Mouse (Mus musculus) stomach, embryonic 14.5 days (tissue): ENCODE measurements at regions not wholly inside any gene's neighbourhood (a gene's known extent, or its start where the extent isn't known, plus 50 kb on each side); places are given as distances from the start of the nearest gene placed in this dataset.
A peak's percentile ranks its signal among the peaks of the same experiment; 100 is the strongest.

Experiments used
- ATAC-seq: fragments of 200-750 bp; cut with Nextera tagmentation; 2 replicates; pipeline ENCODE4 v1.8.0; 2017; ENCODE audit warnings: low read depth, moderate TSS enrichment; ENCODE audit not compliant: insufficient number of reproducible peaks, insufficient read depth, low FRiP score
- H3K27ac ChIP-seq: fragments of 300-500 bp; sonication (generic); 2 replicates; pipeline ENCODE4 v1.5.1; 2014; ENCODE audit warnings: mild to moderate bottlenecking, low read length, moderate library complexity, mixed read lengths
- H3K27me3 ChIP-seq: fragments of 300-500 bp; sonication (generic); 2 replicates; pipeline ENCODE4 v1.6.1; 2014; ENCODE audit warnings: low read length, control low read depth, mixed read lengths; ENCODE audit not compliant: control insufficient read depth, insufficient read depth
- H3K36me3 ChIP-seq: fragments of 300-500 bp; sonication (generic); 2 replicates; pipeline ENCODE4 v1.6.1; 2014; ENCODE audit warnings: mild to moderate bottlenecking, control low read depth, low read length, moderate library complexity, mixed read lengths; ENCODE audit not compliant: control insufficient read depth, insufficient read depth
- H3K4me1 ChIP-seq: fragments of 300-500 bp; sonication (generic); 2 replicates; pipeline ENCODE4 v1.6.1; 2014; ENCODE audit warnings: low read length, control low read depth, mixed read lengths; ENCODE audit not compliant: control insufficient read depth, insufficient read depth
- H3K4me2 ChIP-seq: fragments of 300-500 bp; sonication (generic); replicated peaks from 2 replicates; pipeline ENCODE4 v1.6.1; 2014; ENCODE audit warnings: low read depth, low read length, control low read depth
- H3K4me3 ChIP-seq: fragments of 300-500 bp; sonication (generic); 2 replicates; pipeline ENCODE4 v1.5.1; 2014; ENCODE audit warnings: low read depth, low read length, control low read depth
- H3K9ac ChIP-seq: fragments of 300-500 bp; sonication (generic); replicated peaks from 2 replicates; pipeline ENCODE4 v1.6.1; 2014; ENCODE audit warnings: low read depth, mild to moderate bottlenecking, control low read depth, low read length, moderate library complexity, mixed read lengths
- H3K9me3 ChIP-seq: fragments of 300-500 bp; sonication (generic); 2 replicates; pipeline ENCODE4 v1.6.1; 2016; ENCODE audit warnings: low read depth, low read length, control low read depth; ENCODE audit not compliant: control insufficient read depth
- WGBS: fragments of 180-500 bp; shearing (Covaris S2); extraction: QIAGEN DNeasy Blood & Tissue Kit; methylation state at CpG from one replicate; pipeline ENCODE4 v1.1.7; 2014; 5-methylcytosine and 5-hydroxymethylcytosine counted together

DNA sequence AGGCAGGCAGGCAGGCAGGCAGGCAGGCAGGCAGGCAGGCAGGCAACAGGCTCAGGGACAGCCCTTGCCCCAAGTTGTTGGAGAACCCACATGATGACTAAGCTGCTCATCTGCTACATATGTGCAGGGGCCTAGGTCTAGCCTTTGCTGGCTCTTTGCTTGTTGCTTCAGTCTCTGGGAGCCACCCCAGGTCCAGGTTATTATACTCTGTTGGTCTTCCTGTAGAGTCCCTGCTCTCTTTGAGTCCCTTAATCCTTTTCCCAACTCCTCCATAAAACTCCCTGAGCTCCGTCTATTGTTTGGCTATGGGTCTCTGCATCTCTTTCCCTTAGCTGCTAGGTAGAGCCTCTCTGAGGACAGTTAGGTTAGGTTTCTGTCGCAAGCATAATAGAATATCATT lies 189.8 kb upstream of the Gm5148 start:
- no peak overlapping the region for H3K9ac ChIP-seq
- 100% methylated on average over 2 of the region's 2 CpGs for WGBS
- no peaks in the 10 kb centered on the region for H3K27me3 ChIP-seq
- ATAC-seq = no peak
- no peak overlapping the region for H3K4me3 ChIP-seq
- H3K9me3 ChIP-seq = no peaks in the 10 kb centered on the region
- H3K4me1 ChIP-seq = peaks cover 12% of the 10 kb centered on the region; the same call in 1 of the 2 replicates
- no peaks in the 10 kb centered on the region for H3K36me3 ChIP-seq
- no peak overlapping the region for H3K4me2 ChIP-seq
- no peak overlapping the region for H3K27ac ChIP-seq

DNA sequence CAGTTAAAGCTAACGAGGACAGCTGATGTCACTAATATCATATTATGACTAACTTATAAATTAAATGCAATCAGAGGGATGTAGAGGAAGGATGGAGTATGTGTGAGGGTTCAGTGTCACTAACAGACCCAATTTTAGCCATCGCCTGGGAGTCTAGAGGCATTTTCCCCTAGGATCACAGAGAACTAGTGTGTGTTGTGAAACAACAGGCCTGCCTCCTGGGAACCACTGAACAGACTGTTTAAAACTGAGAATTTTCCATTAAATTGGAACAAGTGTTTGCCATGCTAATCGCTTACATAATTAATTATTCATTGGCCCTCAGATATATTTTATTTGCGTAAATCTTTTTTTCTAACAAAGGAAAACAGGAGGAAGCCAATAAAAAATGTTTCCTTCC lies 185.5 kb upstream of the Gm5148 start:
- WGBS = 95% methylated on average over 4 of the region's 4 CpGs
- no peak overlapping the region for H3K4me2 ChIP-seq
- ATAC-seq = no peak
- H3K4me1 ChIP-seq = peaks cover 14% of the 10 kb centered on the region
- no peaks in the 10 kb centered on the region for H3K27me3 ChIP-seq
- H3K9ac ChIP-seq = no peak overlapping the region
- H3K27ac ChIP-seq = no peak overlapping the region
- H3K4me3 ChIP-seq = no peak overlapping the region
- H3K36me3 ChIP-seq = no peaks in the 10 kb centered on the region
- no peaks in the 10 kb centered on the region for H3K9me3 ChIP-seq

DNA sequence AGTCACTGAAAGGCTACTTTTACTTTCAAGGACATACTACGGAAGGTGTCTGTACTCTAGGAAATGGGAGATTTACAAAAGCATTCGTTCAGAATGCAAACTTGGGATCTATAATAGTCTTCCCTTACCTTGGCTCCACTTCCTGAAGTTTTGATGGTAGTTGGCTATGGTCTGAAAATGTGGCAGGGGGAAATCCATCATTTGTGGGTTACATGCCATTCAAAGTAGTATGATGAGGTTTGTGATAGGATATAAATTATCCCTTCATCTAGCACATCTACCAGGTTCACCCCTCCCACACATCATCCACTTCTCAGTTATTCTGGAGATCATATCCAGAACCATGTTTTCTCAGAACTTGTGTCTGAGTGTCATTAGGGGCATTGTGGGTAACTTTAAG lies 184.7 kb upstream of the Gm5148 start:
- Histone ChIP-seq H3K27ac (no peak overlapping the region), H3K9ac (no peak overlapping the region), H3K4me2 (no peak overlapping the region), H3K4me1 (peaks cover 14% of the 10 kb centered on the region), H3K9me3 (no peaks in the 10 kb centered on the region), H3K36me3 (no peaks in the 10 kb centered on the region), H3K4me3 (no peak overlapping the region), H3K27me3 (no peaks in the 10 kb centered on the region)
- ATAC-seq = no peak
- 73% methylated on average over 2 of the region's 2 CpGs for WGBS

DNA sequence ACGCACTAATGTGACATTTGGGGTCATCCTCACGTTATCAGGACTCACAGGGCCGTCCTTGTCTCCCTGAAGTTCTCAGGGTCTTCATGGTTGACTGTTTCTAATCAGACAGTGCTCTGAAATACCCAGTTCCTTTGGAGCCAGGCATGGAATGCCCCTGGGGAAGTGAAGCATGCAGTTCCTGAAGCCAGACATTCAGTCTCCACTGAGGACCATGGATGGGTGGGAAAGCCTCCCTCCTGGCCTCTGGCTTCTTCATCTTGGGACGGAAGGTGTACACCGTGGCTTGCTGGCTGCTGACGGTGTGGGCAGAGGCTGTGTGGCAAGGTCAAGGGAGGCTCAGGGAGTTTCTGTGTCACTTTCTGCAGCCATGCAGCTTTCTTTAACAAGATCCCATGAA lies 184.2 kb upstream of the Gm5148 start:
- ATAC-seq = no peak
- Histone ChIP-seq H3K27me3 (no peaks in the 10 kb centered on the region), H3K27ac (no peak overlapping the region), H3K9ac (no peak overlapping the region), H3K4me1 (peaks cover 14% of the 10 kb centered on the region), H3K4me3 (no peak overlapping the region), H3K9me3 (no peaks in the 10 kb centered on the region), H3K4me2 (no peak overlapping the region), H3K36me3 (no peaks in the 10 kb centered on the region)
- WGBS = 64% methylated on average over 6 of the region's 6 CpGs

DNA sequence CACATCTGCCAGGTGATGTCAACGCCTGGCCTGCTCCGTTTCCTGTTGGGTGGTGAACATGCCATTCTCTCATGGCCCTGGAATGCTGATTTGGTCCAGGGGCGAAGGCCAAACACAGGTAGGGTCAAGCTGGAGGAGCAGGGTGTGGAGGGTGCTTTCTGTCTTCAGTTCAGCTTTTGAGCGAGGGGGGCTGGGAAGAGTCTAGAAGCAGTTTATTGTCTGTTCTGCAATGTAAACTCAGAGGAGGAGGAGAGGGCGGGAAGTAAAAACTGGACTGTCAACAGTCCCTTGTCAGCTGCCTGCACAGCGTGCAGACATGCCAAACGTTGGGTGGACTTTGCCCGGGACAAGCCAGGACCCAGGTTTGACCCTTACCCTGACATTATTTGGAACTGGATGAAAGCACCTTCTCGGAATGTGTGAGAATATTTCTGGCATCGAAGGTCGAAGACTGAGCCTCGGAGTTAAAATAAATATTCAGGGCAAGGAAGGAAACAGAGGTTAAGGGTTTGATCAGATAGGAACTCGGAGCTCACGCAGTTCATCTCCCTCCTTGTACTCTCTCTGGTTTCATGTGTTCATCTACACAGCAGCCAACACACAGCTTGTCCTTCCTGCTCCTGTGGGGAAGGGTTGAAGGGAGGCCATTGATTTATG lies 183.3 kb upstream of the Gm5148 start:
- Histone ChIP-seq H3K9me3 (no peaks in the 10 kb centered on the region), H3K36me3 (no peaks in the 10 kb centered on the region), H3K9ac (no peak overlapping the region), H3K27ac (peak overlapping the region; percentile 52; the same call in 1 of the 2 replicates), H3K4me3 (no peak overlapping the region), H3K4me2 (0 out of 2 replicates have a peak overlapping the region, but pooled peaks have one; percentile 15), H3K4me1 (peaks cover 14% of the 10 kb centered on the region), H3K27me3 (no peaks in the 10 kb centered on the region)
- 12% methylated on average over 14 of the region's 14 CpGs for WGBS
- ATAC-seq = peak; percentile 70

DNA sequence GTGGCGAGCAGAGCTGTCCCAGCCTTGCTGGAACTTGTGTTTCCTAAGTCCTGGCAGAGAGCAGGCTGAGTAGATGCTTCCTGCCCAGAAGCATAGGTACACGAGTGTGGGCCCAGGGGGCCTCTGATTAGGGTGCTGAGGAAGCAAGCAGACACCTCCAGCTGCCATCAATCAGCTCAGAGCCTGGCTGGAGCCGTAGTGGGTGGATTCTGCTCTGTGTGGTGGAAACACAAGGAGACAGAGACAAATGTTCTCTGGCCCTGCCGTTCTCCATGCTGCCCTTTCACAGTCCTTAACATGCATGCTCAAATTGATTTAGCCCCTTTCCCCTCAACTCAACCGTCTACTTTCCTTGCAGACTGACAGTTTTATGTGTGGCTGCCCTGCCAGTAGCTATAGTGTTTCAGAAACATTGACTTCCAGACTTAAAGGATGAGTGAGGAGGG lies 182.5 kb upstream of the Gm5148 start:
- no peak overlapping the region for H3K9ac ChIP-seq
- WGBS = 7% methylated on average over 5 of the region's 5 CpGs
- peak overlapping the region; percentile 52; the same call in 1 of the 2 replicates for H3K27ac ChIP-seq
- H3K4me2 ChIP-seq = no peak overlapping the region
- no peaks in the 10 kb centered on the region for H3K36me3 ChIP-seq
- H3K27me3 ChIP-seq = no peaks in the 10 kb centered on the region
- ATAC-seq = peak; percentile 73; the same call in 1 of the 2 replicates
- no peaks in the 10 kb centered on the region for H3K9me3 ChIP-seq
- no peak overlapping the region for H3K4me3 ChIP-seq
- H3K4me1 ChIP-seq = peaks cover 14% of the 10 kb centered on the region

DNA sequence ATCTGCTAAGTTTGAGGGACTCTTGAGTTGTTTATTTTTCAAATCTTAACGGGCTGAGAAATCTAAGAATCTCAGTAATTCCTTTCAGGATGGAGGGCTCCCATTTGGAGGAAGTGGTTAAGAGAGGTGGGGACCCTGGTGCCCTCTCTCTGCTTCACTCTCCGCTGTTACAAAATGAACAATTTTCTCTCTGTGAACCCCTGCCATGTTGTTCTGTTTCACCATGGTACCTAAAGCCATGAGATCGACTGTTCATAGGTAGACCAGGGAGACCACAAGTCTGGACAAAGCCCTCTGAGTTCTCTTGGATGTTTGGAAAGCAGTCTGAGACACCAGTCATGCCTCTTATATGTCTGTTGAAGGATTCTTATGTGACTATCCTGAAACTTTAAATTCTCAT lies 179.9 kb upstream of the Gm5148 start:
- H3K9ac ChIP-seq = no peak overlapping the region
- H3K36me3 ChIP-seq = no peaks in the 10 kb centered on the region
- H3K4me2 ChIP-seq = no peak overlapping the region
- no peaks in the 10 kb centered on the region for H3K9me3 ChIP-seq
- H3K27ac ChIP-seq = no peak overlapping the region
- H3K4me1 ChIP-seq = peaks cover 14% of the 10 kb centered on the region
- no peaks in the 10 kb centered on the region for H3K27me3 ChIP-seq
- ATAC-seq = no peak
- 61% methylated on average over 3 of the region's 3 CpGs for WGBS
- H3K4me3 ChIP-seq = no peak overlapping the region

DNA sequence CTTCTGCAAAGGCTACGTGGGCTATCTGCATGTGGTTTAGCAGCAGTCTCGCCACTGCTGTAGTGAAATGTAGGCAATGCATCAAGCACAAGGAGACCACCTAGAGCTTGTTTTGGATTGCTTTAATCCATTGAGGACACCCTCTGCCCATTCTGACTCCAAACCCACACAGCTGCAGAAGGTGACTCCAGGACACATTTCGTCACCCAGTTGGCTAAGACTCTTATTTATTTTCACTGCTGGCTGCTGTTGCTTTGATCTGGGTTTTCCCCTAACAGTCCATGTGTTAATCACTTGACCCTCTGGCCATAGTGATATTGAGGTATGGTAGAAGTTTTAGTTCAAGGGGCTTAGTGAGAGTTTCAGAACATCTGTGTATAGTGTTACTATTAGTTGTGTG lies 179.2 kb upstream of the Gm5148 start:
- H3K9ac ChIP-seq = no peak overlapping the region
- no peak for ATAC-seq
- H3K9me3 ChIP-seq = no peaks in the 10 kb centered on the region
- no peak overlapping the region for H3K4me2 ChIP-seq
- peaks cover 14% of the 10 kb centered on the region for H3K4me1 ChIP-seq
- no peak overlapping the region for H3K4me3 ChIP-seq
- 83% methylated on average over 3 of the region's 3 CpGs for WGBS
- no peaks in the 10 kb centered on the region for H3K36me3 ChIP-seq
- no peak overlapping the region for H3K27ac ChIP-seq
- no peaks in the 10 kb centered on the region for H3K27me3 ChIP-seq

DNA sequence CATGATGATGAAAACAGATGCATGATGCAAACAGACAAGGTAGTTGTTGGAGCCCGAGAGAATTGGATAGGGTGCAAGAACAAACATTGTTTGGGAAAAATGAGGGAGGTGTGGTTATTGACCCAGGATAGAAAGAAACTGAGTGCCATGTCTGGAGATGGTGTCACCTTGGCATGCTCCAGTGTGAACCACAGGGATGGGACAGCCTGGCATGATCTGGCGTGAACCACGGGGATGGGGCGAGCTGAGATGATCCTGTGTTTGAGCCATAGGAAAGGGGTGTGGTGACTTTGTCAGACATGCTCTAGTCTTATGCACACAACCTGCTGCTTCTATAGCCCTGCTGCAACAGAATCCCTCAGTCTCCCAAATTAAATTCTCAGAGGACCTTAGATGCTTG lies 178.7 kb upstream of the Gm5148 start:
- H3K4me1 ChIP-seq = peaks cover 16% of the 10 kb centered on the region
- no peak overlapping the region for H3K27ac ChIP-seq
- ATAC-seq = no peak
- no peaks in the 10 kb centered on the region for H3K9me3 ChIP-seq
- no peaks in the 10 kb centered on the region for H3K27me3 ChIP-seq
- no peak overlapping the region for H3K4me3 ChIP-seq
- 89% methylated on average over 4 of the region's 4 CpGs for WGBS
- no peak overlapping the region for H3K4me2 ChIP-seq
- H3K9ac ChIP-seq = no peak overlapping the region
- no peaks in the 10 kb centered on the region for H3K36me3 ChIP-seq
